Mouse (Mus musculus): ENCODE measurements around the gene Rpap3.

The Rpap3 gene

GRCm38 (mm10) chr15:97731111-97731510 lies 25.5 kb upstream of the Rpap3 start, which contains the start of gene Endou:
Gene Endou (minus strand): TSS chr15:97731339.
- no peak for DNase-seq (ENCODE audit: low read depth, low spot score)

GRCm38 (mm10) chr15:97730365-97730764 lies 24.7 kb upstream of the Rpap3 start:
- DNase-seq (ENCODE audit: low read depth, low spot score): no peak

DNA sequence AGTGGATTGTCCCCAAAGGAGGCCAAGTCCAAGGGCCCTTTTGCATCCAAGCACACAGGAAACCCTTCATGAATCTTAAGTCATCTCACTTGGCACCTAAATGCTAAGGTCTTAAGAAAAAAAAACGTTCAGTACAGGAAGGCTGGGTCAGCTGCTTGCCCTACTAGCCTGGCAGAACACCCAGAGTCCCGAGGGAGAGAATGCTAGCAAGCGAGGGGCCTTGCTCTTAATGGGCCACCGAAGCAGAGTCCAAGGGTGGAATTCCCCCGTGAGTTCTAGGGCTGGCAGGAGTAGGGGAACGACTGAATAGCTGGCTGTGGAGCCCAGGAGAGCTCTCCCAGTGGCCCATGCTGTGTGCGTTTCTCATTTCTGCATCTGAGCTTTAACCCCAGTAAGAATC lies 23.2 kb upstream of the Rpap3 start:
- DNase-seq (ENCODE audit: low read depth, low spot score): no peak

GRCm38 (mm10) chr15:97728394-97728793 lies 22.8 kb upstream of the Rpap3 start:
- no peak for DNase-seq (ENCODE audit: low read depth, low spot score)

- DNase-seq (ENCODE audit: low read depth, low spot score): no peak
These were observed 21.9 kb upstream of the Rpap3 start for GRCm38 (mm10) chr15:97727520-97727919.

GRCm38 (mm10) chr15:97727048-97727447 lies 21.4 kb upstream of the Rpap3 start:
- no peak for DNase-seq (ENCODE audit: low read depth, low spot score)

- DNase-seq (ENCODE audit: low read depth, low spot score): no peak
These were observed 20.7 kb upstream of the Rpap3 start for GRCm38 (mm10) chr15:97726310-97726709.

DNA sequence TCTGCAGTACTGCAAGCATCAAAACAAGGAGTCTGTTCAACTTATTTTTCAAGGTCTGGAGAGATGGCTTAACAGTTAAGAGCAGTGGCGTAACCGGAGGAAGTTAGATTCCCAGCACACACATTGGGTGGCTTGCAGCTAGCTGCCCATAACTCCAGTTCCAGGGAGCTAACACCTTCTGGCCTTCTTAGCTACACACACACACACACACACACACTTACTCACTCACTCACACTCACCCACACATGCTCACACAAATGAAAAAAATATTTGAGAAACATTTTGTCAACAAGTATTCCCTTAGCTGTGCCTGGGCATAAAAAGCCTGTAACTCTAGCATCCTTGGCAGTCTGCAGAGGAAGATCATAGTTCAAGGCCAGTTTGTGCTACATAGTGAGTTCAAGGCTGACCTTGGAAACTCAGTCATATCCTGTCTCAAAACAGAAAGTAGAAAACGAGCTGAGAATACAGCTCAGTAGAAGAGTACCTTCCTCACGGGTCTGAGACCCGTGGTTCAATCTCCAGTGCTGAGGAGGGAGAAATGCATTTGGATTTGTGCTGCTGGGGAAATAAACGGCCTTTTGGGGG lies 19.7 kb upstream of the Rpap3 start:
- DNase-seq (ENCODE audit: low read depth, low spot score): no peak

GRCm38 (mm10) chr15:97724346-97725197 lies 18.9 kb upstream of the Rpap3 start:
- DNase-seq (ENCODE audit: low read depth, low spot score): no peak

- DNase-seq (ENCODE audit: low read depth, low spot score): no peak
These were observed 18.1 kb upstream of the Rpap3 start for GRCm38 (mm10) chr15:97723536-97724345.

- no peak for DNase-seq (ENCODE audit: low read depth, low spot score)
These were observed 15.5 kb upstream of the Rpap3 start for GRCm38 (mm10) chr15:97721008-97721701.

GRCm38 (mm10) chr15:97720026-97720675 lies 14.5 kb upstream of the Rpap3 start:
- DNase-seq (ENCODE audit: low read depth, low spot score): no peak

- DNase-seq (ENCODE audit: low read depth, low spot score): no peak
These were observed 13.9 kb upstream of the Rpap3 start for GRCm38 (mm10) chr15:97719494-97719893.

DNA sequence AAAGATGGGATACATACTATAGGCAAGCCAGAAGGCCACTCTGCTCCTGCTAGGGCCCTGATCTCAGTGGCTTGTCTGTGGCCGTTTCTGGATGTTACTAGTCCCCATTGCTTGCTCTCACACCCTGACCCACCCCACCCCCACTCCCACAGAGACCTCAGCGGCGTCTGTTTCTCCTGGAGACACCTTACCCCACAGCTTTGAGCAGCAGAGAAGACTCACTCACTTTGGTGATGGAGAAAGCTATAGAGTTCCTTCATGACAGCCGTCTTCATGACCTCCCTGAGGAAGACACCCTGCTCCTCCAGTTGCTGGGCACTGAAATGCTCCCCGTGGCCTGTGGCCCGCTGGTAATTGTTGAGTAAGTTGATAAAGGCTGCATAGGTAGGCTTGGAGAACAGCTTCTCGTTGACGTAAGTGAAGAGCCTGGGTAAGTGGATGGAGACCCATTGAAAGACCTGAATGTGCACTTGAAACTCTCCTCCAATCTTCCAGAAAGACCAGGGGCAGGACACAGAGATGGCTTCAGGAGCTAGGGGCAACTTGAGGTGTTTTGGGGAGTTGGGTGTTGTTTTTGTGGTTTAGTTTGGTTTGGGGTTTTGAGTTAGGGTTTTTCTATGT lies 13.0 kb upstream of the Rpap3 start:
- no peak for DNase-seq (ENCODE audit: low read depth, low spot score)

- peak; percentile 34 for DNase-seq (ENCODE audit: low read depth, low spot score)
These were observed 12.4 kb upstream of the Rpap3 start for GRCm38 (mm10) chr15:97717861-97718534.

DNA sequence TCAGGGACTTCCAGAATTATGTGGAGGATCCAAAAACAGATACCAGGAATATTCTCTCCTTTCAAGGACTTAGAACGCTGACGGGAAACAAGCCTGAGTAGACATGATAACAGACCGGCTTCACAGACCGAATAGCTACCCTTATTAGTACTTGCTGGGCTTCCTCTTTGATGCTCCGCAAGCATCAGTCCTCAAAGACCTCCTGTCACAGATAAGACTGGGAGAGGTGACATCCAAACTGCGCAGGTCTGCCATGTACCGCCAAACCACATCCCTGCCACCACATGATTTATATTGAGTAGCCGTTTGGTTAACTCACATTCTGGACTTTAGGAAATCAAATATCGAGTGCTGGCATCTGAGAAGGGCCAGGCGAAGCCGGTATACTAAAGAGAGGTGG lies 11.2 kb upstream of the Rpap3 start:
- no peak for DNase-seq (ENCODE audit: low read depth, low spot score)

DNA sequence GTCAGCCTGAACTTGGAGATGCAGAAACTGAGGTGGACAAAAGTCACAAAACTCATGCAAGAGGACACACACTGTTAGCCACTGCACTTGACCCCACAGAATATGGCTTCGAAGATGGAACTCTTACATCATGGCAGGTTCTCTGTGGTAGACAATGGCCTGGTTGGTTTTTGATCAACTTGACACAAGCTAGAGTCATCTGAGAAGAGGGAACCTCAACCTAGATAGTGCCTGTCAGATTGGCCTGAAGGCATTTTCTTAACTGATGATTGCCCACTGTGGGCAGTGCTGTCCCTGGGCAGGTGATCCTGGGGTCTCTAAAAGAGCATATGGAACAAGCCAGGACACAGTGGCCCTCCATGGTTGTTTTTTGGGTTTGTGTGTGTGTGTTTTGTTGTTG lies 10.1 kb upstream of the Rpap3 start:
- DNase-seq (ENCODE audit: low read depth, low spot score): no peak

DNA sequence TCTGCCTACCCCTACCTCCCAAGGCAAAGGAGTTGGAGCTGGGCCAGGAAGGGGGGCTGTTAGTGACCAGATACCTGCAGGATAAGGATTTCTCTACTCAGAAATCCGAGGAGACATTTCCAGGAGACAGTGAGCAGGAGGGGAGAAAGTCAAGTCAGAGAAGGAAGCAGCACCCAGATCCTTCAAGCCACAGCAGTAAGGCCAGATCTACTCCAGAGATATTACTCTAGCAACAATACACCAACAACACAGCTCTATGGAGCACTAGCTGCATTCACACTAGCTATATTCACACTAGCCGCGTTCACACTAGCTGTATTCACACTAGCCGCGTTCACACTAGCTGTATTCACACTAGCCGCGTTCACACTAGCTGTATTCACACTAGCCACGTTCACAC lies 9.5 kb upstream of the Rpap3 start:
- DNase-seq (ENCODE audit: low read depth, low spot score): no peak

- no peak for DNase-seq (ENCODE audit: low read depth, low spot score)
These were observed 6.9 kb upstream of the Rpap3 start for GRCm38 (mm10) chr15:97712546-97712945.

GRCm38 (mm10) chr15:97710906-97711305 lies 5.3 kb upstream of the Rpap3 start:
- DNase-seq (ENCODE audit: low read depth, low spot score): no peak
